Mouse (Mus musculus) ES-E14 (cell line): ENCODE data around the gene Zfp473. TPM values are rescaled to one million over a fixed set of nuclear protein-coding genes. Genes with fewer than 3 reads are reported as not detected.
A peak's percentile ranks its signal among the peaks of the same experiment; 100 is the strongest.

ENCODE experiments used
- DNase-seq: peaks from one replicate; pipeline ENCODE4 v3.0.0-alpha.2; 2013; ENCODE audit warnings: low read depth, low spot score
- H3K27ac ChIP-seq: 2 replicates; pipeline ENCODE4 v1.5.1; 2012; ENCODE audit warnings: low read depth, mild to moderate bottlenecking, low read length, moderate library complexity, mixed read lengths; ENCODE audit not compliant: poor library complexity, insufficient read depth, severe bottlenecking
- H3K36me3 ChIP-seq: 2 replicates; pipeline ENCODE4 v1.6.1; 2012; ENCODE audit warnings: mild to moderate bottlenecking, low read length, moderate library complexity, mixed read lengths; ENCODE audit not compliant: control insufficient read depth, poor library complexity, insufficient read depth, severe bottlenecking
- H3K4me1 ChIP-seq, 2 experiments: fragments of 150-350 bp in 1 of 2; sonication (generic) in 1 of 2; 2 replicates each; pipeline ENCODE4 v1.6.1; 2012; ENCODE audit warnings: low read length in 2 of 2, mild to moderate bottlenecking in 1 of 2, mixed read lengths in 1 of 2; ENCODE audit not compliant: control insufficient read depth in 2 of 2, insufficient read depth in 2 of 2, poor library complexity in 1 of 2
- H3K4me3 ChIP-seq, 2 experiments: fragments of 150-350 bp in 1 of 2; sonication (generic) in 1 of 2; 2 replicates each; pipeline ENCODE4 v1.5.1; 2012; ENCODE audit warnings: low read length in 2 of 2, low read depth in 1 of 2, mild to moderate bottlenecking in 1 of 2, mixed read lengths in 1 of 2; ENCODE audit not compliant: insufficient read depth in 1 of 2, poor library complexity in 1 of 2, severe bottlenecking in 1 of 2
- H3K9ac ChIP-seq: 2 replicates; pipeline ENCODE4 v1.6.1; 2012; ENCODE audit warnings: low read depth, mild to moderate bottlenecking, low read length, mixed read lengths; ENCODE audit not compliant: poor library complexity, insufficient read depth, severe bottlenecking
- H3K9me3 ChIP-seq: fragments of 150-350 bp; sonication (generic); 2 replicates; pipeline ENCODE4 v1.6.1; 2012; ENCODE audit warnings: low read depth, mild to moderate bottlenecking, low read length; ENCODE audit not compliant: control insufficient read depth, insufficient read depth
- CHD2 ChIP-seq: IDR thresholded peaks from 2 replicates; pipeline ENCODE4 v1.6.1; 2014; ENCODE audit warnings: mild to moderate bottlenecking, low read depth, low read length, inconsistent platforms
- HCFC1 ChIP-seq: IDR thresholded peaks from 2 replicates; pipeline ENCODE4 v1.6.1; 2012; ENCODE audit warnings: low read length, inconsistent platforms, borderline replicate concordance; ENCODE audit not compliant: insufficient read depth
- MAFK ChIP-seq: IDR thresholded peaks from 2 replicates; pipeline ENCODE4 v1.6.1; 2014; ENCODE audit warnings: mild to moderate bottlenecking, low read depth, low read length, inconsistent platforms; ENCODE audit not compliant: insufficient read depth
- ZC3H11A ChIP-seq: IDR thresholded peaks from 2 replicates; pipeline ENCODE4 v1.6.1; 2012; ENCODE audit warnings: low read depth, mild to moderate bottlenecking, inconsistent platforms, low read length, borderline replicate concordance
- ZNF384 ChIP-seq: IDR thresholded peaks from 2 replicates; pipeline ENCODE4 v1.6.1; 2012; ENCODE audit warnings: low read depth, low read length, inconsistent platforms
- in situ Hi-C, 2 experiments: fragments of 600-800 bp; cut with MboI; formaldehyde crosslinking; loops; one replicate each; pipeline ENCODE4 v1.15.1; 2025; ENCODE audit warnings: low sequenced_read_pairs in 2 of 2, inconsistent platforms in 1 of 2; ENCODE audit not compliant: unreplicated experiment in 2 of 2
- total RNA-seq: library from RNA; depleted of rRNA; stranded (reverse); fragments of 300-350 nt; gene quantifications from 2 replicates; pipeline ENCODE4 v1.2.3, GENCODE M21; 2012

The Zfp473 gene
- total RNA-seq, 1 experiment, result 15.1 TPM

- Histone ChIP-seq H3K36me3 (peaks cover 11% of the 10 kb centered on the region; the same call in 1 of the 2 replicates), H3K27ac (no peak overlapping the region), H3K9ac (no peak overlapping the region), H3K4me1 (no peaks in the 10 kb centered on the region), H3K4me3 (no peak overlapping the region), H3K9me3 (no peaks in the 10 kb centered on the region)
- DNase-seq, result no peak
- in situ Hi-C loops, result no loop called here
- TF ChIP-seq MAFK, result no peak
- TF ChIP-seq CHD2, result no peak
- no peak for TF ChIP-seq ZNF384
- no peak for TF ChIP-seq HCFC1
- TF ChIP-seq ZC3H11A, result no peak
These were observed 26.1 kb upstream of the Zfp473 start for GRCm38 (mm10) chr7:44776849-44777498.

- TF ChIP-seq ZC3H11A (no peak), CHD2 (no peak), HCFC1 (no peak), MAFK (no peak), ZNF384 (no peak)
- in situ Hi-C loops, result no loop called here
- Histone ChIP-seq H3K9ac (no peak overlapping the region), H3K4me1 (peaks cover 0 to 4% of the 10 kb centered on the region in 2 experiments; a peak in 1 of 4 replicates), H3K36me3 (peaks cover 21% of the 10 kb centered on the region; the same call in 1 of the 2 replicates), H3K27ac (no peak overlapping the region), H3K4me3 (no peak overlapping the region), H3K9me3 (no peaks in the 10 kb centered on the region)
- DNase-seq, result no peak
These were observed 21.8 kb upstream of the Zfp473 start for GRCm38 (mm10) chr7:44772591-44773204.

- in situ Hi-C loops, result no loop called here
- Histone ChIP-seq H3K9me3 (no peaks in the 10 kb centered on the region), H3K4me3 (no peak overlapping the region), H3K9ac (no peak overlapping the region), H3K36me3 (peaks cover 25% of the 10 kb centered on the region; the same call in 1 of the 2 replicates), H3K4me1 (peaks cover 0 to 4% of the 10 kb centered on the region in 2 experiments; a peak in 1 of 4 replicates), H3K27ac (no peak overlapping the region)
- TF ChIP-seq ZNF384, result no peak
- TF ChIP-seq ZC3H11A, result no peak
- TF ChIP-seq CHD2, result no peak
- TF ChIP-seq MAFK, result peak; percentile 21; the same call in 1 of the 2 replicates
- peak; percentile 58; the same call in 1 of the 2 replicates for TF ChIP-seq HCFC1
- DNase-seq, result peak; percentile 82
These were observed 19.3 kb upstream of the Zfp473 start for GRCm38 (mm10) chr7:44770046-44770578.

GRCm38 (mm10) chr7:44768129-44768528 is 17.3 kb upstream of the Zfp473 start:
- Histone ChIP-seq H3K36me3 (peaks cover 32% of the 10 kb centered on the region; the same call in 1 of the 2 replicates), H3K4me3 (no peak overlapping the region), H3K27ac (no peak overlapping the region), H3K9me3 (no peaks in the 10 kb centered on the region), H3K9ac (no peak overlapping the region), H3K4me1 (peaks cover 0 to 4% of the 10 kb centered on the region in 2 experiments; a peak in 1 of 4 replicates)
- TF ChIP-seq MAFK (no peak), CHD2 (no peak), ZC3H11A (no peak), ZNF384 (no peak), HCFC1 (no peak)
- in situ Hi-C loops, result no loop called here
- DNase-seq, result no peak
